Mouse (Mus musculus) left cerebral cortex, postnatal 4 days (tissue): ENCODE measurements around the gene Atrx. TPM values are rescaled to one million over a fixed set of nuclear protein-coding genes. Genes with fewer than 3 reads are reported as not detected.
A peak's percentile ranks its signal among the peaks of the same experiment; 100 is the strongest.
"Not testable (repeated sequence)": the region's sequence is repeated elsewhere in the genome, so short reads cannot be mapped to it uniquely, and the experiment has no call there.

ENCODE experiments used
- DNase-seq: peaks from one replicate; pipeline ENCODE4 v3.0.0-alpha.2; 2022
- intact Hi-C: fragments of 180-260 bp; cut with DNase I; formaldehyde crosslinking; loops from one replicate; pipeline ENCODE4 v1.15.1; 2025
- total RNA-seq, 2 experiments: library from RNA; stranded (reverse); gene quantifications; 2 replicates each; pipeline ENCODE4 v1.2.3; 2021

Gene Atrx
- 100 to 1,000 TPM; 265 to 275 TPM for total RNA-seq

DNA sequence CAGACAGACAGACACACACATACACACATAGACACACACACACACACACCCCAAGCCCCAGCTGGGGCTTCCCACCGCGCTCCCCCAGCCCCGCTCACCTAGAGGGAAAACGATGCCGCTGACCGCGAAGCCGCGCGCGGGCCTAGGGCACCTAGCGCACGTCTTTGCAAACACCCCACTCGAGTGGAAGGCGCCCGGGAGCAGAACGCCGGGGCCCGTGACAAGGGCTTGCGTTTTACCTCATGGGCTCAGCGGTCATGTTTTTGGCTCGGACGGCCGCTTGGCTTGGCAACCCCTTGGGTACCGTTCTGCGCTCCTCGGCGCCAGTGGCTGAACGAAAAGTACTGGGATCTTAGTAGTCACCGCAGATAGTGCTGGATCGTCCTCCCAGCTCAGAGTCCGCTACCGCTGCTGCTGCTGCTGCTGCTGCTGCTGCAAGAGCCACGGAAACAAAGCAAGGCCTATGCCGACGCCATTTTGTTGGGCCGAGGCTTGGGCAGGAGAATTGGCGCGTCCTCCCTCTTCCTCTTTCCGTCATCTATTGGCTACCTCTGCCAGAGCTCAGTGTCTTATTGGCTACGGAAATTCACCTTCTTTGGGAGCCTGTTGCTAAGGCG, at the start of gene Atrx:
Atrx (minus strand) TSS at position 543 of the 617 bp plus-strand sequence.
- intact Hi-C loops: no loop called here
- peak; percentile 76 for DNase-seq

DNA sequence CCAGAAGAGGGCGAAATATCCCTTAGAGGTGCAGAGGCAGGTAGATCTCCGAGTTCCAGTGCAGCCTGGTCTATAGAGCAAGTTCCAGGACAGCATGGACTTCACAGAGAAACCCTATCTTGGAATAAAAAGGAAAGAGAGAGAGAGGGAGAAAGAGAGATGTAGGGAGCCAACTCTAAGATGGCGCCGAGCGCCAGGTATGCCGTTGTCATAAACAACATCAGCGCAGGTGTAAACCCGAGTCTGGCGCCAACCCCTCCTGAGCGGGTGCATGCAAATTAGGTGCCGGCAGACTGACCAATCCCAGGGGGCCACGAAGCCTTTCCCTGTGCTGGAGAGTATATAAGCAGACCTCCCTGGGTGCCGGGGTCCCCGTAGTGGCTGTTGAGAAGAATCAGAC, 27.9 kb upstream of the Atrx start:
- intact Hi-C loops, DNase-seq: not testable (repeated sequence)

DNA sequence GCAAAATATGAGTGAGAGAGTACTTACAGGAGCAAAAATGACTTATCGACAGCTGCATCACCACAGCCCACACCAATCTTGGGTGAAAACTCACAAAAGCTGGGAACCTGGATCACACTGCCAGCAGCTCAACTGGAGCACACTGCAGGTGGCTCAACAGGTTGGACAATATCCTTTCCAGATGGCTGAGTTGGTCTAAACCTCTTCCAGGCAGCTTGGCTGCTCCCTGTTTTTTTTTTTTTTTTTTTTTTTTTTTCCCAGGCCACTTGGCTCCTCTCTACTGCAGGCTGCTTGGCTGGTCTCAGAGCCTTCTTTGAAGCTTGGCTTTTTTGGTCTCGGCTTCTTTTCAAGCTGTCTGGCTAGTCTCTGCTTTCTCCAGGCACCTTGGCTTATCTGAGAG, 24.8 kb upstream of the Atrx start:
- intact Hi-C loops: no loop called here
- no peak for DNase-seq

DNA sequence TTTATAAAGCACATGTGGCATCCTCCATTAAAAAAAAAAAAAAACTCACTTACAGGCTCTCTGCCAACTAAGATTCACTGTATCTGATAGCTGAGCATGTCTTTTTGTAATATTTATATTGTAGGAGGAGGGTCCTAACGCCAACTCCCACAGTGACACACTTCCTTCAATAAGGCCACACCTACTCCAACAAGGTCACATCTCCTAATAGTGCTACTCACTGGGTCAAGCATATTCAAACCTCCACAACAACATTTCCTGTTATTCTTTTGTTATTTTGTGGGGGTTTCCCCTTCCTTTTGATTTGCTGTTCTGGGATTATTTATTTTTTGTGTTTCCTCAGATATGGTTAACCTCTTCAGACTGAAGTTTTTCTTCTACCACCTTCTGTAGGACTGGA, 17.2 kb upstream of the Atrx start:
- intact Hi-C loops: no loop called here
- DNase-seq: no peak

DNA sequence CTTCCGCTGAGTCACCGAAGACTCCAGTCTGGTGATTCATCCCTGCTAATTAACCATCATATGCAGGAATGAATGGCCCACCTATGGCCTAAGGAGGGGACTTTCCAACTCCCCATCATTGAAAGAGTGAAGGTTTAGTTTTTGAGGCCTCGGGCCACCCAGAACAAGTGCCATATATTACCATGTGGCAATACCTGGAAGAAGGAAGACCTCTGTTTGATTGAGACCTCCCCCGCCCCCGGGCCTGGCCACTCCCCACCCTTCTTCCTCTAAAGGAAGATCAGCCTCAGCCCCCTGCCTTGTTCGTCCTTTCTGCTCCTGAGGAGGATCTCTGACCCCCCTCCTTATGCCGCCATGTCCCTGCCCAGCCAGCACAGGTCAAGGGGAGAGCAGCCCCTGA, 10.0 kb upstream of the Atrx start:
- intact Hi-C loops: no loop called here
- no peak for DNase-seq

DNA sequence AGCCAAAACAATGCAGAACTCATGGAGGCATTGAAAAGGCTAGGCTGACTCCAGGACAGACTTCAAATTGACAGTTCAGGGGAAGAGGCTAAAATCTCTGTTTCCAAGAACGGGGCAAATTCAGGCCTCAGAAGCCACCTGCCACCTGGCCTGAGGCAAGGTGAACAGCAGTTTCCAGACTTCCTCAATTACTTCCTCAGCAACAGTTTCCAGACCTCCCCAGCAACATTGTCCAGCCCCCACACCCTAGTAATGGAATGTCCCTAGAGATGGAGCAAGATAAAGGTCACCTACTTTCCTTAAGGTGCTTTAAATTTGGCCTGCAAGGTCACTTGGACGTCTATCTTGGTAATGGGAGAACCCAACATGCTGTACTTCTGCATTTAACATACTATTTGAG, 8.5 kb upstream of the Atrx start:
- intact Hi-C loops: no loop called here
- no peak for DNase-seq

DNA sequence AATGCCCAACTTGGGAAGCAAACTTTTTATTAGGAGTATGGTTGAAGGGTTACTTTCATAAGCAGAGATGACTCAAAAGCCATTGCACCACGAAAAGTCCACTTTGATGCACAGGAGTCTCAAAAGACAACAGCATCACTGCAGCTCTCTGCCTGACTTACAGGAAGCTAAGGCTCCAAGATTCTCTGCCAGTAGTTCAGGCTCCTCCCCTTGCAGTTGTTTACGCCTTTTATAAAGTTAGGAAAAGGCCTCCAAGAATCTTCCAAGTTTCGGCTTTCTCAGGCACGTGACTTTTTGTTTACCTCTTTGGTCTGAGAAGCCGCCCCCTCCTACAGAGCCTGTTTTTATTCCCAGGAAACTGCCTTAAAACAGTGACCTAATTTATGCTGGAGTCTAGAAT, 5.1 kb upstream of the Atrx start:
- no peak for DNase-seq
- intact Hi-C loops: no loop called here

DNA sequence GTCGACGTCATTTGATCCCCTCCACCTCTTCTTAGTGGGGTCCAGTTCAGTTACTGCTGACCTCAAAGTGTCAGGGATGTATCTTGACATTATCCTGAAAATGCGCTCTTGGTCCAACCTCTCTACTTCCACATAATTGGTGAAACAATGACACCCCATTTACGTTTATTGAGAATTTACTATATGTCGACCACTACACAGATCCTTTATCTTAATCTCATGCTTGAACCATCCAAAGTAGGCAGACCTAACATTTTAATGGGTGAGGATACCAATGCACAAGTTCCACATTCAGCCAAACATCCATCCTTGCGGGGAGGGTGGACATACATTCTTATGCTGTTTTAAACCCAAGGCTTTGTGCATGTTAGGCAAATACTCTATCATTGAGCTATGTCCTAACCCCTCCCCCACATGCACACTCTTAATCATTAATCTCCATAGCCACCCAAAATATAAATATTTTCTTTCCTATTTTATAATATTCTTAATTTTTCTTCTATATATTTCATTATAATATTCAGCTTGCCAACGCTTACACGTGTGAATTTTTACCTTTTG, 355 bp upstream of the Atrx start:
- DNase-seq: no peak
- intact Hi-C loops: no loop called here

DNA sequence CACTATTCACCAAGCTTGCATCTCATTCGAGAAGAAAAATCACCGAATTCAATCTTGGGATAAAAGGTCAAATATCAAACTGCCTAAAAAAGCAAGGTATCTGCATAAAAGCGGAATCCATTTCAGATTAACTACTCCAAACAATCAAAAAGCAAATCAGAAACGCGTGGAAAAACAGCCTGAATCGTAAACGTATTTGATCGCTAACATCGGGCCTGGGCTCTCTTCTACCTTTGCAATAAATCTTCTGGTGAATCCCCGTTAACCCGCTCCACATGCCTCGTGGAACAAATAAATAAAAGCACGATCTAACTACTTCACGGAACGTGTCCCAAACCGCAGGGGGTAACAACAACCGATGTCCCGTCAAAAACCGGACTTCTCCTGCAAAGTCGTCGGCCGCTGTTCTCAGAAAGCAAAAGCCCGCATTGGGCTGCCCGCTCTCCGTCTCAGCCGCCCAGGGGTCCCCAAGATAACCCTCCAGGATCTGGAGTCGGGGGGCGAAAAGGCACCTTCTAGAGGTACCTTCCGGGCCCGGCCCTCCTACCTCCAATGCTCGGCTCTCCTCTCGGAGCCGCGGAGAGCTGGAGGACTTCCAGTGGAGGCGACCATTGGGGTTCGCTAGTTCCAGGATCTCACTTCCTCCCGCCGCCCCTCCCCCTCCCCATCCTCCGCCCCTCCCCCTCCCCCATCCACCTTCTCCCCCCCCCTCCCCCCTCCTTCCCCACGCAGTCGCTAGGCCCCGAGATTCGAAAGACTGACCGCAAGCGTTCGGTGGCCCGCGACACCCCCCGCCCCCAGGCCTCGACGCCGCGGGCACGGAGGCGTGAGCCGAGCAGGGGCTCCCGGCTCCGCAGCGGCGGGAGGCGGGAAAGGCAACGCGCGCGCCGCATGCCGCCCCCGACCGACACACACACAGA, 1.0 kb downstream of the Atrx start:
- intact Hi-C loops: no loop called here
- DNase-seq: peak; percentile 62

DNA sequence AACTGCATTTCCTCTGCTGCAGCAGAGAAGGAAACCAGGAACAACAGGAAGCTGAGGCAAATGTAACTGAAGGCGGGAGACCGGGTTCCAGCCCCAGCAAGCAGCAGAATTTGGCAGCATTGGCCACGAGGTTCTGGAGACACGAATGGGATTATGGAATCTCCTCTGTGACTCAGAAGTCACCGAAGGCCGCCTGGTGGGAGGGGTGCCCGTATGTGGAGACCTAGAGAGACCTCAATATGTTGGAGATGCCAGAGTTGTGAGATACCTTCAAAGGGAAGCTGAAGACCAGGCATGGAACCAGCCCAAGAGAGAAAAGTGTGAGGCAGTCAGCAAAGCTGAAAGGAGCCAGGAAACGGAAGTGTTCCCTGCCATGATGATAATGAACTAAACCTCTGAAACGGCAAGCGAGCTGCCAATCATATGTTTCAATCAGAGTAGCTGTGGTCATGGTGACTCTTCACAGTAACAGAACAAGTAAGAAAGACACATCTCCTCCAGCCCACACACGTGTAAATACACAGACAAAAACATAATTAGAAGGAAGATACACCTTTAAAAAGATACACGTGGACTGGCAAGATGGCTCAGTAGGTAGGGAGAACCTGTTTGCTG, 3.0 kb downstream of the Atrx start:
- intact Hi-C loops: no loop called here
- DNase-seq: no peak

DNA sequence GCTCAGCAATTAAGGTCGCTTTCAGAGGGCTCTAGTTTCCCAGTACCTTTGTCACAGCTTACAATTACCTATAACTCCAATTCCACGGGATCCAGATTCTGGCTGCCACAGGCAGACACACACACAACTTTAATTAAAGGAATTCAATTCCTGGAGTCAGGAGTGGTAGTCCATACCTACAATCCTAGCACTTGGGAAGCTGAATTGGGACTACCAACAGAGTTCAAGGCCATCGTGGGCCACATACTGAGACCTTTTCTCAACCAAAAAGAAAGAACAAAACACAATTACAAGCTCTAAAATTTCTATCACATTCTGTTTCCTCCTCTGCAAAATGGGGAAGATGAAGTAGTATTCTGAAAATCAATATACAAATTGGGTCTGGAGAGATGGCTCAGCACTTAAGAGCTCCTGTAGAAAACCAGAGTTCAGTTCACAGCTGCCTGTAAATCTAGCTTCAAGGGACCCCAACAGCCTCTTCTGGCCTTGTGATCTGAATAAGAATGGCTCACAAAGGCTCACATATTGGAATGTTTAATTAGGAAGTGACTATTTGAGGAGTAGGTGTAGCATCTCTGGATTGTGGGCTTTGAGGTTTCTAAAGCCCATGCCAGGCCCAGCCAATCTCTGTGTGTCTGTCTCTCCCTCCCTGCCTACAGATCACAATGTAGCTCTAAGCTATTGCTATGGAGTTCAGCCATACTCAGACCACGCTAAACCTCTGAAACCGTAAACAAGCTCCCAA, 4.7 kb downstream of the Atrx start:
- no peak for DNase-seq
- intact Hi-C loops: no loop called here

DNA sequence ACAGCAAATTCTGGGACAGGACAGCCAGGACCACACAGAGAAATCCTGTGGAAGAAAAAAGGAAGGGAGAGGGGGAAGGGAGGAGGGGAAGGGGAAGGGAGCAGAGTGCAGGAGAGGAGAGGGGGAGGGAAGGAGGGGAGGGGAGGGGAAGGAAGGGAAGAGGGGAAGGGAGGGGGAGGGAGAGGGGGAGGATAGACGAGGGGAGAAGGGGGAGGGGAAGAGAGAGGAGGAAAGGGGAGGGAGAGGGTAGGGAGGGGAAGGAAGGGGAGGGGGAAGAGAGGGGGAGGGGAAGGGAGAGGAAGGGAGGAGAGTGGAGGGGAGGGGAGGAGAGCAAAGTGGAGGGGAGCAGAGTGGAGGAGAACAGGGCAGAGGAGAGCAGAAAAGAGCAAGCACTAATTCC, 5.3 kb downstream of the Atrx start:
- DNase-seq: no peak
- intact Hi-C loops: no loop called here

DNA sequence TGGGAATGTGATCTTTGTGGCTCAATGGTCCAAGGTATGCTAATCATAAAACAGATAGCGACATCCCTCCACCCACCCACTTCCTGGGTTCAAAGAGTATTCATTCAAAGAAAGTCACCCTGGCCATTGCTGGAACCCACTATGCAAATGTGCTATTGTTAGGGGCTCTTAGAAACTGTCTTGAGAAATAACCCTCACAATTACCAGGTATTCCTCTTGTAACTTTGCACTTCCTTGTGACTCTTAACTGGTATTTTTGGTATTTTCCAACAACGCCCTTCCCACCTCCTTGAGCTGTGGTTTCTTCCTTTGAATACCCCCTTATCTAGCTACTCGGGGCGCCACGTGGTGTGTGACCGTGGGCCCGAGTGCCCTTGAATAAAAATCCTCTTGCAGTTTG, 6.2 kb downstream of the Atrx start:
- DNase-seq, intact Hi-C loops: not testable (repeated sequence)

DNA sequence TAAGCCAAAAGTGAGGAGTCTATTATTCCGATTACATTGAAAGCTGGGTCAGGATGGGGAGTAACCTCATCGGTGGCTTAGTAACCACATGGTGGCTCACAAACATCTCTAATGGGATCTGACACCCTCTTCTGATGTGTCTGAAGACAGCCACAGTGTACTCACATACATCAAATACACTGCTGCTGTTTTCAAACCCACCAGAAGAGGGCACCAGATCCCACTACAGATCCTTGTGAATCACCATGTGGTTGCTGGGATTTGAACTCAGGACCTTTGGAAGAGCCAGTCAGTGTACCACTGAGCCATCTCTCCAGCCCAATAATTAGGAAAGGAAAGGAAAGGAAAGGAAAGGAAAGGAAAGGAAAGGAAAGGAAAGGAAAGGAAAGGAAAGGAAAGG, 7.8 kb downstream of the Atrx start:
- DNase-seq: peak; percentile 7
- intact Hi-C loops: no loop called here

DNA sequence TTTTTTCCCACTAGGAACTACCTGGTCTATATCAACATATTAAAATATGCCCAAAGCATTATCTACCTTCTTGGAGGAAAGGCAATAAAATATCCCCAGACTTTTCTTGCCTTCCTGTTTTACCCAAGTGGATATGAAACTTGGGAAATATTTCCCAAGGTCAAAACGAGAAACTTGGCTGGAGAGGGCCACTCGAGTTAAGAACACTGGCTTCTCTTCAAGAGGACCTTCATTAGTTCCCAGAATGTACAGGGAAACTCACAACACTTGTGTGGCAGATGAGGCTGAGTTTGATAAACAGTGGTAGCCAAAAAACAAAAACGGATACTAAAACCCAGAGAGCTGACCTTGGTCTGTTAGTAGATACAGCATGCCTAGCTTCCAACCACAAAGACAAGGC, 17.5 kb downstream of the Atrx start:
- intact Hi-C loops: no loop called here
- DNase-seq: no peak

DNA sequence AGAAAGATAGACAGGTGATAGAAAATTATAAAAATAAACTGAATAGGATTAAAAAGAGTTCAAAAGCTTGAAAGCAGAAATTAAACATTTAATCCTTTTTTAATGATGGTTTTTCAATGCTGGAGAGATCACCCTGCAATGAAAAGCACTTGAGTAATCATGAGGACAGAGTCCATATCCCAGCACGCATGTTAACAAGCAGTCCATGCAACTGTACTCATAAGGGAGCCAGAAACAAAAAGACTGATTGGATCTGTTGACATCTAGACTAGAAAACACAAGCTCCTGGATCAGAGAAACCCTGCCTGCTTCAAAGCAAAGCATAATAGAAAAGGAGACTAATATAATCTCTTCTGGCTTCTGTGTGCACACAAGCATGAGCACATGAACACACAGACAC, 27.6 kb downstream of the Atrx start:
- no peak for DNase-seq
- intact Hi-C loops: no loop called here

DNA sequence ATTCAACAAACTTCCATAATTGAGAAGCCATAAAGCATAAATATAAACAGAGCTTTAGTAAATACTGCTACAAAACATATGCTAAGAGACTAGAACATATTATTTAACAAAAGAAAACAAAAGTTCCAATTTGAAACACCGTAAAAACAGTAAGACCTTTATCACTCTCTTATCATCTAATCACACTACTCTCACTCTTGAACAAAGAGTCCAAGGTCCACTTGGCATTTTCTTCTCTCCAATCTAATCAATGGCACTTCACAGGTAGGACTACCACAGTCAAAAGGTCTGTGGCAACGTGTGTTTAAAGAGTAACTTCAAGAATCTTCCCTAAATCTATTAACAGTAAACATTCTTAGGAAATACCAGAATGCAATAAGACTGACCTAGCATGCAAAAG, 42.3 kb downstream of the Atrx start:
- no peak for DNase-seq
- intact Hi-C loops: no loop called here

DNA sequence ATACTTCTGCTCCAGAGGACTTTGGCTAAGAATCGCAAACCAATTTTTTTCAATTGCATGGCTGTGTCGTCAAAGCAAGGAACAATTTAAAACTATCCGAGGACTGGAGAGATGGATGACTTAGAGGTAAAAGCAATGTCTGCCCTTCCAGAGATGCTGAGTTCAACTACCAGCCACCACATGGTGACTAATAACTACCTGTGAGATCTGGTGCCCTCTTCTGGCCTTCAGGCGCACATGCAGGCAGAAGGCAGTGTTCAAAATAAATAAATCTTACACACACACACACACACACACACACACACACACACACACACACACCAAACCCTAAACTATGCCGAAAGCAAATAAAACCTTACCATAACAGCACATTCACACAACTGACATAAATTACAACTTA, 64.8 kb downstream of the Atrx start:
- DNase-seq: peak; percentile 1
- intact Hi-C loops: no loop called here

DNA sequence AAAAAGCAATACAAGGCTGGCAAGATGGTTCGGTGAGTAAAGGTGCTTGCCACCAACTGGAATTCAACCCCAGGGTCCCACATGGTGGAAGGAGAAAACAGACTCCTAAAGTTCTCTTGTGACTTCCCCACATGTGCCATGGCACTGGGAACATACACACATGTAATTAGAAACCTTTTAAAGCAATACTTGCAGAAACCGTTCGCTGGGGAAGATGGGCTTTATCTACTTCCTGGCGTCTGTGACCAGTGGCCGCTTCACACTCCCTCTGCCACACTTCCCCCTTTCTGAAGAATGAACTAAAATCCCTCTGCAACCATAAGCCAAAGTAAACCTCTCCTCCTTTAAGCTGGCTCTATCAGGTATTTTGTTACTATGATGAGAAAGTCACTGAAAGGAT, 104.7 kb downstream of the Atrx start:
- intact Hi-C loops: no loop called here
- DNase-seq: no peak

DNA sequence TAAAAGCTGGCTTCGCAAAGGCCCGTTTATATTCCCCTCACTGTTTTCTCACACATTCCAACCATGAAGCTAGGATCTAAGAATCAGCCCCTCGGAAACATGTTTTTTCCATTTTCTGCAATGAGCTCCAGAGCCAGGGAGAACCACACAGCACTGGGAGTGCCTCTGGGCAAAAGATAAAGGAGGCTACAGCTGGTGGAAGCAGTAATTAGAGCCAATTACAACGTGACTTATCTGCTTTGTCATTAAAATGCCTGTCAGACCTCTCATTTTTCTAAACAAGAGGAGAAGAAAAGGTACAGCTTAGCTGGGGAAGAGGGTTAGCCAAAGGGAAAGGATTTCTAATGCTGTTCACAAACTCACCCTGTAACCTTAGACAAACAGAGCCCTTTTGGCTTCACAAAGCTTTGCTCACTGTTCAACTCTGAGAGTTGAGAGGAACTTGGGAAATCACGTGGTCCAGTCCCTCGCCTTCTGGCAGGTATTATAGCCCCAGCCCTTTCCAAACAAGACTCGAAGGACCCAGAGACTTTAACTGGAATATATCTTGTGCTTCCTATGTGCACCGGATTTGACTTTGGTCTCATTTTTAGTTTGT, 134.3 kb downstream of the Atrx start:
- intact Hi-C loops: no loop called here
- no peak for DNase-seq

DNA sequence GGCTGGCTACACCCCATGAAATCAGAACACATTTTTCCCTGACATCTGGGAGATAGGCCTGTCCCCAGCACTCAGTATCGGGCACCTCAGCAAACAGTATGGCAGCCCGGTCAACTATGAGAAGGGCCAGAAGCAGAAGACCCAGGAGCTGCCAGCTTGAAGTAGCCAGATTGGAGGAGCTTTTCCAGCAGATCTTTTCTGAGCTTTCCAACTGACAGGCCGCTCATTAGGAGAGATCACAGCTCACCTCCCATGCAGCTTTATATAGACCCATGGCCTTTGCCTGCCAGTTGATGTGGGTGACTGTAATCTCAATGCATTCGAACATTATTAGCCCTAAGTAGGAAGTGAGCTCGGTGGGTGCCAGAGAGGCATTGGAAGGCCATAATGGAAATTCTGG, 155.9 kb downstream of the Atrx start:
- intact Hi-C loops: no loop called here
- DNase-seq: no peak
